Mouse (Mus musculus): ENCODE data around the gene Psph. TPM values are rescaled to one million over a fixed set of nuclear protein-coding genes. Genes with fewer than 3 reads are reported as not detected.

Gene Psph
- polyA plus RNA-seq, 1 experiment from 2014 or later: 39.3 TPM

- no peaks in the 10 kb centered on the region for H3K9me3 ChIP-seq
- H3K9ac ChIP-seq (replicated peaks): no peak overlapping the region
Measured at GRCm38 (mm10) chr5:129772433-129772832, 14.8 kb downstream of the Psph start.

DNA sequence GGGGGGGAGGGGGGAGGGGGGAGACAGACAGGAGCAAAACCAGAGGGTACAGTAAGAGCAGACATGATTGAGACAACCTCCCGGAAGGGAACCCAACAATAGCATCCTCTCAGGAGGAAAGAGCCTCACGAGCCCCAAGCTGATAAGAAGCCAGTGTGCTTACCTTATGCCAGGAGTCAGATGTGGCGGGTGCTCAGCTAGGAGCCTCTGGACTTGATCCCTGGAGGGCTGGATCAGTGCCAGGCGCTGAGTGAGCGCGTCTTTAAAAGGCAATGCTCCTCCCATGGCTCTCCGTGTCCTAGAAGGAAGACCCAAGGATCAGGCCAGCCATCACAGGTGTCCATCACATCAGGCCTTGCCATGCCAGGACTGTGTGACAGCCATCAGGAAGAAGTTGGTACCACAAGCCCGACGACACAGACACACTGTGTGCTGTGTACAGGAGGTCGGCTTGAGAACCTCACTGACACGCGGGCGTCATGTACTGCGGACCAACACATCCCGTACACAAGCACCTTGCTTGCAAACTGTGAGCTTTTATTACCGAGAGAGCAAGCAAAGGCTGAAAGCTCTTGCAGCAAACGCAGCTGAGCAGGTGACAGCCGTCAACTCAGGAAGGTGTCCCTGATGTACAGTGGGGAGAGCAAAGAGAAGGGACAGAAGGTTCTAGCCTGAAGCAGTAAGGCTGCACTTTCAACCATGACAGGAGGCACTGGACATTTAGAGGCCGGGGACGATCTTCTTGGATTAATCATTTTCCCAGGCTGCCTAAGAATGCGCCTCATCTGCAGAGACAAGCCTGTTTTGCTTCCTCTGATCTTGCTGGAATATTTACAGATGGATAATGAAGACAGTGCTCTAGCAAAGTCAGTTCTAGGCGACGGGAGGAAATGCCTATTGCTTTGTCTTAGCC lies 16.6 kb downstream of the Psph start:
- no peak for ATAC-seq (ENCODE audit: low FRiP score, low read depth)
- no peaks in the 10 kb centered on the region for H3K27me3 ChIP-seq
- H3K4me3 ChIP-seq: no peak overlapping the region
- H3K9ac ChIP-seq (replicated peaks): no peak overlapping the region
- 91% methylated on average over 23 of the region's 23 CpGs for WGBS
- H3K27ac ChIP-seq (replicated peaks): no peak overlapping the region
- H3K36me3 ChIP-seq: peaks cover 11% of the 10 kb centered on the region; the same call in 1 of the 2 replicates
- H3K4me2 ChIP-seq (replicated peaks): no peak overlapping the region
- no peaks in the 10 kb centered on the region for H3K4me1 ChIP-seq
- H3K9me3 ChIP-seq: no peaks in the 10 kb centered on the region

More at GRCm38 (mm10) chr5:129772433-129772832, 14.8 kb downstream of the Psph start:
- 94% methylated on average over 10 of the region's 10 CpGs for WGBS
- no peak overlapping the region for H3K27ac ChIP-seq (replicated peaks)
- ATAC-seq (ENCODE audit: low FRiP score, low read depth): no peak
- no peaks in the 10 kb centered on the region for H3K27me3 ChIP-seq
- H3K4me2 ChIP-seq (replicated peaks): no peak overlapping the region
- no peaks in the 10 kb centered on the region for H3K4me1 ChIP-seq
- H3K4me3 ChIP-seq: no peak overlapping the region
- peaks cover 7% of the 10 kb centered on the region; the same call in 1 of the 2 replicates for H3K36me3 ChIP-seq

DNA sequence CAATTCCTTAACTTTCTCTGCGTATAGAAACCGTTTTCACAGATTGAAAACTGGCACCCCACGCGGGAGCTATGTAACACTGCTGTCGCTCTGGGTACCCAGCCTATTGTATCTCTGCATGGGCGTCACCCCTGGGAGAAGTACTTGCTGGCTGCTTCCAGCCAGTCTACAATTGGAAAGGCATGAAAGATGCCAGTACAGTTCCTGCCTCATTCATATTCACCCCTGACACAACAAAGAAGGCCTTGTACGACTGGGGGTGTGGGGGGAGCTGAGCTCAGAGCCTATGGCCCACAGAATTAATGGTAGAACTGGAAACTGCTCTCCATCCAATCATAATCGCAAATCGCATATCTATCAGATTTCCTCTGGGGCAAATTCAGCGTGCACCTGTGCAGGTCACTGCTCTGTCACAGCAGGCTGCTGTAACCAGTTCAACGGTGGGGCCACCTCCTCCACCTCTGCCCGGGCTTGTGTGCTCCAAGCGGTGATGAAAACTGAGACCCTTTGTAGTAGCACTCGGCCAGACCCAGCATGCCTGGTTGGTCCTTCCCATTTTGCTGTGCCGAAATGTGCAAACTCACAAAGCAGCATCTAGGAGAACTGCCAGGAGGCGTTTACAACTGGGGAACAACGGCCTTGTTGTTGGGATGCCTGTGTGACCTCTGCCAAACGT lies 25.2 kb downstream of the Psph start:
- WGBS: 70% methylated on average over 18 of the region's 18 CpGs
- peak; percentile 78 for ATAC-seq (ENCODE audit: low FRiP score, low read depth)
- Histone ChIP-seq H3K27ac (replicated peaks) (peak overlapping the region; percentile 58), H3K4me2 (replicated peaks) (no peak overlapping the region), H3K9ac (replicated peaks) (no peak overlapping the region), H3K4me1 (peaks cover 3% of the 10 kb centered on the region; the same call in 1 of the 2 replicates), H3K9me3 (no peaks in the 10 kb centered on the region), H3K4me3 (no peak overlapping the region), H3K36me3 (peaks cover 6% of the 10 kb centered on the region; the same call in 1 of the 2 replicates), H3K27me3 (no peaks in the 10 kb centered on the region)

DNA sequence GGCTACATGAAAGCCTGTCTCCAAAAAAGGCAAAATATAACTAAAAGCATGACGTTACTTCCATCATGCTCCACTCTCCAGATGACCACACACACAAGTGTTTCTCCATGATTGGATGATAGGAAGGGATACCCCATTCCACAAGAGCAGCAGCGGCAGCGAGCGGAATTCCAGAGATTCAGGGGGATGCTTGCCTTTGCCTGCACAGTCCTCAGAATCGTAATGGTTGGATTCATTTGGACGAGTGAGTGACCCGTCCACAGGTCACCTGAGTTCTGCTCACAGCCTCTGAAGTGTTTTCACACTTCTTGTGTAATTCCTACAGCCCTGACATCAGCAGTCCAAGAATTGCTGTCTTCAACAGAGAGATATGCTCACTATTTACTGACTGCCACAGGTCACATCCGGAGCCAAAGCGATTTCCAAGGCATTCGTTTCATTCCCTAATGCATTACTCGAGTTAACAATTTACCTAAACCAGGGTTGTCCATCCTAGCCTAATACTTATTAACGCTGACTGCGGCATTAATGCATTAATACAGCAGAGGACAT lies 27.2 kb downstream of the Psph start:
- Histone ChIP-seq H3K9ac (replicated peaks) (no peak overlapping the region), H3K27ac (replicated peaks) (no peak overlapping the region), H3K27me3 (no peaks in the 10 kb centered on the region), H3K4me2 (replicated peaks) (no peak overlapping the region), H3K9me3 (no peaks in the 10 kb centered on the region), H3K36me3 (peaks cover 2% of the 10 kb centered on the region; the same call in 1 of the 2 replicates), H3K4me1 (peaks cover 3% of the 10 kb centered on the region; the same call in 1 of the 2 replicates), H3K4me3 (no peak overlapping the region)
- ATAC-seq (ENCODE audit: low FRiP score, low read depth): no peak
- WGBS: 91% methylated on average over 13 of the region's 13 CpGs

DNA sequence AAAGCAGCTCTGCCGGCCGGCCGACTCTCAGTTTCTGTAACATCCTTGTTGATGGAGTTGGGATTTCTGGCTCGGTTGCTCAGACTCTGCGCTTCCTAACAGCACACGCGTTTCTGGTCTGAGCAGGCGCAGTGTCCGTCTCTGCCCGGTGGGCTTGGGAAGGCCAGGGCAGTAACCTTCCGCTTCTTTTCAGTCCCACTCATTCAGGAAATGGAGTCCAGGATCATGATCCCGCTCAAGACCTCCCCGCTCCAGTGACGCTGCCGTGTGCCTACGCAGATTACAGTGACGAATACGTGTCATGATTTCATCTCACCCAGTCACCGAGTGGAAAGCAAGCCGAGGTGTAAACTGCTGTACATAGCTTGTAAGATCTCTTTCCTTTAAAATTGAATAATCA lies 30.4 kb downstream of the Psph start:
- H3K4me3 ChIP-seq: no peak overlapping the region
- H3K27me3 ChIP-seq: no peaks in the 10 kb centered on the region
- 94% methylated on average over 20 of the region's 20 CpGs for WGBS

DNA sequence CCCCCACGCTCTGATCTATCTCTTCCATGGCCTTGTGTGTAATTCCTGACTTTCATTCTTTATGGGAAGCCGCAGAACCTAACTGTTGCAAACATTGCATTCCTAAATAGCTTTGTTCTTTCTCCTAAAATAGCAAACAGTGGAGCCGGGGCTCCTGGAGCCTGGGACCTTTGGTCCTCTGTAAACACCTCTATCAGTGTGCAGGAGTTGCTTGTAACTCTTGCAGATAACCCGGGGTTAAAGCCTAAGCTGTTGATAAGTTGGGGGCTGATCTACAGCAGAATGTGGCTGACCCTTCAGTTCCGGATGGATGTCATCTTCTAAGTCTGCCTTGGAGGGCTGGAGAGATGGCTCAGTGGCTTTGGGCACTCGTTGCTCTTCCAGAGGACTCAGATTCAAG lies 43.2 kb downstream of the Psph start:
- H3K4me2 ChIP-seq (replicated peaks): no peak overlapping the region
- peaks cover 55% of the 10 kb centered on the region for H3K36me3 ChIP-seq
- WGBS: 74% methylated on average over 6 of the region's 6 CpGs

More for the DNA sequence above, 30.4 kb downstream of the Psph start:
- H3K4me1 ChIP-seq: no peaks in the 10 kb centered on the region; the same call in 1 of the 2 replicates
- peaks cover 13% of the 10 kb centered on the region for H3K36me3 ChIP-seq
- H3K9ac ChIP-seq (replicated peaks): no peak overlapping the region
- no peaks in the 10 kb centered on the region for H3K9me3 ChIP-seq
- H3K4me2 ChIP-seq (replicated peaks): no peak overlapping the region
- no peak overlapping the region for H3K27ac ChIP-seq (replicated peaks)
- ATAC-seq (ENCODE audit: low FRiP score, low read depth): no peak

GRCm38 (mm10) chr5:129742903-129743488 lies 44.3 kb downstream of the Psph start:
- 90% methylated on average over 7 of the region's 7 CpGs for WGBS
- Histone ChIP-seq H3K27me3 (no peaks in the 10 kb centered on the region), H3K36me3 (peaks cover 46% of the 10 kb centered on the region), H3K4me3 (no peak overlapping the region), H3K4me2 (replicated peaks) (no peak overlapping the region), H3K4me1 (no peaks in the 10 kb centered on the region), H3K27ac (replicated peaks) (no peak overlapping the region), H3K9ac (replicated peaks) (no peak overlapping the region), H3K9me3 (no peaks in the 10 kb centered on the region)
- ATAC-seq (ENCODE audit: low FRiP score, low read depth): no peak

More for the DNA sequence above, 43.2 kb downstream of the Psph start:
- Histone ChIP-seq H3K9ac (replicated peaks) (no peak overlapping the region), H3K27me3 (no peaks in the 10 kb centered on the region), H3K4me1 (no peaks in the 10 kb centered on the region), H3K27ac (replicated peaks) (no peak overlapping the region), H3K4me3 (no peak overlapping the region), H3K9me3 (no peaks in the 10 kb centered on the region)
- ATAC-seq (ENCODE audit: low FRiP score, low read depth): no peak

DNA sequence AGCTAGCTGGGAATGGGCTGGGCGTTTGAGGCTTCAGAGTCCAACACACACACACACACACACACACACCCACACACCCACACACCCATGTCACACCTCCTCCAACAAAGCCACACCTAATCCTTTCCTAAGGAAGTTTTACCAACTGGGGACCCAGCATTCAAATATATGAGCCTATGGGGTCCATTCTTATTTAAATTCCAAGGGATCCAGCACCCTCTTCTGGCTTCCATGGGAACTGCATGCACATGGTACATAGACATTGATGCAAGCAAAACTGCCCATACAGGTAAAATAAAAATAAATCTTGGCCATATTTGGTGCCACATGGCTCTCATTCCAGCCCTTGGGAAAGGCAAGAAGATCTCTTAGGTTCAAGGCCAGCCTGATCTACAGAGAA lies 46.3 kb downstream of the Psph start:
- WGBS: 94% methylated on average over 1 of the region's 1 CpGs
- H3K4me2 ChIP-seq (replicated peaks): no peak overlapping the region
- H3K36me3 ChIP-seq: peaks cover 31% of the 10 kb centered on the region
- no peaks in the 10 kb centered on the region for H3K4me1 ChIP-seq
- no peak overlapping the region for H3K9ac ChIP-seq (replicated peaks)
- H3K9me3 ChIP-seq: no peaks in the 10 kb centered on the region
- H3K27ac ChIP-seq (replicated peaks): no peak overlapping the region
- no peak overlapping the region for H3K4me3 ChIP-seq
- ATAC-seq (ENCODE audit: low FRiP score, low read depth): no peak
- H3K27me3 ChIP-seq: no peaks in the 10 kb centered on the region

DNA sequence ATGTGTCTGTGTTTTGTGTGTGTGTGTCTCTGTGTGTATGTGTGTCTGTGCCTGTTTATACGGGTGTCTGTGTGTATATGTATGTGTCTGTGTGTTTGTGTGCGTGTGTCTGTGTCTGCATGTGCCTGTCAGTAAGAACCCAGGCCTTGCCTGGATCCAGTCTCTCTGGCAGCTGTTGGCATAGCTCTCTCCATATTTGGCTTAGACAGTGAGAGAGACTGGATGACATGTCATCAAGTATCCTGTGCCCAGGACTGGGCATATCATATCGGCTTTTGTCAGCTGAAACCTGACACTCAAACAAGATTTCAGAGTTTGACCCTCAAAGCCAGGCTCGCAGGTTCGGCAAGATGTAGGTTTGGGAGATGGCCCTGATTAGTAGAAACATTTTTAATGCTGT lies 56.2 kb downstream of the Psph start:
- Histone ChIP-seq H3K4me1 (peaks cover 24% of the 10 kb centered on the region), H3K4me3 (no peak overlapping the region), H3K9me3 (no peaks in the 10 kb centered on the region), H3K4me2 (replicated peaks) (no peak overlapping the region), H3K36me3 (no peaks in the 10 kb centered on the region), H3K27me3 (no peaks in the 10 kb centered on the region), H3K27ac (replicated peaks) (no peak overlapping the region), H3K9ac (replicated peaks) (no peak overlapping the region)
- no peak for ATAC-seq (ENCODE audit: low FRiP score, low read depth)
- 81% methylated on average over 5 of the region's 5 CpGs for WGBS

- Histone ChIP-seq H3K4me3 (no peak overlapping the region), H3K36me3 (no peaks in the 10 kb centered on the region), H3K9me3 (no peaks in the 10 kb centered on the region), H3K4me2 (replicated peaks) (no peak overlapping the region), H3K4me1 (peaks cover 27% of the 10 kb centered on the region), H3K27ac (replicated peaks) (no peak overlapping the region), H3K9ac (replicated peaks) (no peak overlapping the region), H3K27me3 (no peaks in the 10 kb centered on the region)
- 88% methylated on average over 11 of the region's 11 CpGs for WGBS
- ATAC-seq (ENCODE audit: low FRiP score, low read depth): no peak
Measured at GRCm38 (mm10) chr5:129730344-129730743, 56.9 kb downstream of the Psph start.

GRCm38 (mm10) chr5:129729286-129729685 lies 58.0 kb downstream of the Psph start:
- ATAC-seq (ENCODE audit: low FRiP score, low read depth): no peak

More at GRCm38 (mm10) chr5:129729286-129729685, 58.0 kb downstream of the Psph start:
- Histone ChIP-seq H3K4me3 (no peak overlapping the region), H3K36me3 (no peaks in the 10 kb centered on the region), H3K9ac (replicated peaks) (no peak overlapping the region), H3K27me3 (no peaks in the 10 kb centered on the region), H3K4me1 (peaks cover 27% of the 10 kb centered on the region), H3K4me2 (replicated peaks) (no peak overlapping the region), H3K27ac (replicated peaks) (no peak overlapping the region), H3K9me3 (no peaks in the 10 kb centered on the region)
- 61% methylated on average over 11 of the region's 11 CpGs for WGBS
